Mouse (Mus musculus): Measurements from ENCODE around the gene Sds.

DNA sequence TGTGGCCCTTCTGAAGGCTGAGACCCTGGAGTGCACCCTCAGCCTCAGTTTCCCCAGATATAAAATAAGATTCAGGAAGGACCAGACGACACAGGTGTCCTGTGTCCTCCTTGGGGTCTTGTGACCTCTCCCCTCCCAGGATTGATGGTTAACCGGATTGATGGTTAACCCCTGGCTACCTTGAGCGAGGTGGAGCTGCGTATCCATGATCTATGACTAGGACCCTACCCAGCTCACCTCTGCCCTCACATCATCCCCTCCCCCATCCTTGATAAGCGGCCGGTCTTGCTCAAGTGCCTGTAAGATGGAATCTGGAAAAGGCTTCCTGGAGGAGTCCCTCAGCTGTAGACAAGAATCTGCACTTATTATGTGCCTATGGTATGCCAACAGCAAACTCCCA is 7.5 kb upstream of the Sds start:
- no peak for TF ChIP-seq CTCF (IDR thresholded peaks at IDR 0.05; ENCODE audit: borderline replicate concordance, insufficient read depth, low read length)
- TF ChIP-seq POLR2A (IDR thresholded peaks at IDR 0.05; ENCODE audit: low read depth, low read length): no peak
